Mouse (Mus musculus): ENCODE results near the gene Cxcl3.

DNA sequence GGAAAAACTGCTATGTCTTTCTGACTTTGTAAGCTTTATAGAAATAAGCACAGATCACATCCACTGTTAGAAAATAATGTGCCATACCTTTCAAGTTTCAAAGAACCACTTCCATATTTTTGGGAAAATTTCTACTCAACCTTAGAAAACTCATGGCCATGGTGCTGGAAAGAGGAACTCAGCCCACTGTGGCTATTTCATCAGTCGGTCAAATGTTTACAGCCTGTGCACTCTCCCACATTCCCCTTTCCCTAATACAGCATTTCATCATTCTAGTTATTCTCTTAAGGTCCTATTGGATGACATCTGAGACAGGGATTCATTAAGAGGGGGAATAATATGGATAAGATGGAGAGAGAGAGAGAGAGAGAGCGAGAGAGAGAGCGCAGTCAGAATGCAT, 2.2 kb upstream of the Cxcl3 start:
- no peak for TF ChIP-seq POLR2A (IDR thresholded peaks at IDR 0.05; ENCODE audit: low read depth, low read length)
- no peak for TF ChIP-seq ZC3H11A (IDR thresholded peaks at IDR 0.05; ENCODE audit: low read depth, low read length)
- TF ChIP-seq RCOR1 (conservative IDR thresholded peaks at IDR 0.05; ENCODE audit: low read depth, low read length), result no peak
- no peak for TF ChIP-seq KAT2A (IDR thresholded peaks at IDR 0.05; ENCODE audit: insufficient replicate concordance, low read length)
- TF ChIP-seq CTCF (conservative IDR thresholded peaks at IDR 0.05 in 1 of 2, IDR thresholded peaks at IDR 0.05 in 1 of 2; ENCODE audit: low read depth in 2 of 2, low read length in 2 of 2), result no peak
